Mouse (Mus musculus): Measurements from ENCODE around the gene Hist1h2bl. TPM values are rescaled to one million over a fixed set of nuclear protein-coding genes. Genes with fewer than 3 reads are reported as not detected.
A peak's percentile ranks its signal among the peaks of the same experiment; 100 is the strongest.

Hist1h2bl gene
- polyA plus RNA-seq, 1 experiment from 2014 or later: not detected

DNA sequence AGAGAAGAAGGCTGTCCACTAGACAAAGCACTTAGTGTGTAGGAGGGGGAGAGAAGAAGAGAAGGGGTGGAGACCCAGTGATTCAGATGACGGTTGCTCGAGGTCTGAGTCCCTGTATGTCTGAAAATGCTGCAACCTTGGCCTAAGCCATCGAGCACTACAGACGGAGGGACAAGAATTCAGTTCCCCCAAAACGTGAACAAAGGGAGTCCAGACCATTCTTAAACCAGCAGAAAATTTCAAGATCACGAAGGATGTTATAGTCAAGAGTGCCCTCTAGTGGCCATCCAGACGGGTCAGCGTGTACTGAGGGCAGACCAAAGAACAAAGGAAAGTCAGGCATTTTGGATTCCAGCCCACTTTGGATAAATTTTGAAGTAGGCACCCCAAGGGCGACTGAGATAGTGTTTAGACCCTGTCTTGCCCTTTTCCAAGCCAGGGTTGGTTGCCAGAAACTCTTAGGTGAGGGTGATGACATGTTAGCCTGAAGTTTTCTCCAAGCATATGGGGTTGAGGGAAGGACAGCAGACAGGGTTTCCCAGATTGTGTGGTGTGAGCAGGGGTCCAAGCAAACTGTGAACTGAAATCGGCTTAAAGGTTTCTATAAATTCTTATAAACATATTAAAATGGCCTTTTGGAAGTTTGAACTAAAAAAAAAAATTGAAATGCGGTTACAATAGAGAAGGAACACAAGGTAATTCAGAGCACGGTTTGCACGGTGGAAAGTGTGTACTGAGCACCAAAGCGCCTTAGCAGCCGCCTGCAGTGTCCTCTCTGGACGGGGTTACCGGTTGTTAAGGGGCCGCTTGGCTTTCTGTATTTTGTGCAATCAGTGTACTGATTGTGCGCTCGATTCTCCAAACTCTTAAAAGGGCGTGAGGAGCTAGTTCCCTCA, 18.3 kb upstream of the Hist1h2bl start:
- H3K4me3 ChIP-seq (ENCODE audit: low read depth, low read length): peak overlapping the region; percentile 47
- peak; percentile 95 for DNase-seq (ENCODE audit: low spot score)
- H3K27ac ChIP-seq (ENCODE audit: low read length): 0 out of 2 replicates have a peak overlapping the region, but pooled peaks have one; percentile 4
- no peaks in the 10 kb centered on the region for H3K4me1 ChIP-seq (ENCODE audit: insufficient read depth, low read depth, low read length)
- TF ChIP-seq EP300 (IDR thresholded peaks at IDR 0.05) (no peak), CTCF (IDR thresholded peaks at IDR 0.05) (peak; percentile 92)
- no peak overlapping the region; the same call in 1 of the 2 replicates for H3K9ac ChIP-seq (replicated peaks; ENCODE audit: low read depth)
- peak; percentile 81 for ATAC-seq
- peak overlapping the region; percentile 61 for H3K4me2 ChIP-seq (replicated peaks; ENCODE audit: low read depth, low read length)
- no peaks in the 10 kb centered on the region for H3K36me3 ChIP-seq (ENCODE audit: insufficient read depth, low read length)
- H3K9me3 ChIP-seq (ENCODE audit: low read length): no peaks in the 10 kb centered on the region
- H3K27me3 ChIP-seq (replicated peaks; ENCODE audit: insufficient read depth, low read length): no peaks in the 10 kb centered on the region
- WGBS: 1% methylated on average over 21 of the region's 21 CpGs

DNA sequence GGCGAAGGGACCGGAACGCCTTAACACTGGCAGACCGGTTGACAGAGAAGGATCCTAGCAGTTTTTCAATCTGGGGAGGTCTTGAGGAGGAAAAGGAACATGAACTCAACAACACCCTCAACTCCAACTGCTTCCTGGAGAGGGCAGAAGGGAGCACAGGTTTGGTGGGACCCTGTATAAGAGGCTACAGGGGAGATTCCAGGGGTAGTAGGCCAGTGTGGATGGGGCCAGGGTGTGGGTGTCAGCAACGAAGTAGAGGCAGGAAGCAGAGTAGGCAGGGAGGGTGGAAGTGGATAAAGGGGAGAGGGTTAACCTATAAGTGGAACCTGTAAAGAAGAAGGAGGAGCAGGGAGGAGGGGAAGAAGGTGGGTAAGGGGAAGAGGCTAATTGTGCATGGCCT, 17.5 kb upstream of the Hist1h2bl start:
- H3K4me1 ChIP-seq (ENCODE audit: insufficient read depth, low read depth, low read length): no peaks in the 10 kb centered on the region
- H3K27me3 ChIP-seq (replicated peaks; ENCODE audit: insufficient read depth, low read length): no peaks in the 10 kb centered on the region
- peak; percentile 18; the same call in 1 of the 2 replicates for TF ChIP-seq CTCF (IDR thresholded peaks at IDR 0.05)
- TF ChIP-seq EP300 (IDR thresholded peaks at IDR 0.05): no peak
- no peak overlapping the region for H3K4me3 ChIP-seq (ENCODE audit: low read depth, low read length)
- H3K27ac ChIP-seq (ENCODE audit: low read length): no peak overlapping the region
- WGBS: 77% methylated on average over 5 of the region's 5 CpGs
- H3K9me3 ChIP-seq (ENCODE audit: low read length): no peaks in the 10 kb centered on the region
- DNase-seq (ENCODE audit: low spot score) (no peak), ATAC-seq (no peak)
- no peak overlapping the region for H3K4me2 ChIP-seq (replicated peaks; ENCODE audit: low read depth, low read length)
- H3K36me3 ChIP-seq (ENCODE audit: insufficient read depth, low read length): no peaks in the 10 kb centered on the region
- H3K9ac ChIP-seq (replicated peaks; ENCODE audit: low read depth): no peak overlapping the region

DNA sequence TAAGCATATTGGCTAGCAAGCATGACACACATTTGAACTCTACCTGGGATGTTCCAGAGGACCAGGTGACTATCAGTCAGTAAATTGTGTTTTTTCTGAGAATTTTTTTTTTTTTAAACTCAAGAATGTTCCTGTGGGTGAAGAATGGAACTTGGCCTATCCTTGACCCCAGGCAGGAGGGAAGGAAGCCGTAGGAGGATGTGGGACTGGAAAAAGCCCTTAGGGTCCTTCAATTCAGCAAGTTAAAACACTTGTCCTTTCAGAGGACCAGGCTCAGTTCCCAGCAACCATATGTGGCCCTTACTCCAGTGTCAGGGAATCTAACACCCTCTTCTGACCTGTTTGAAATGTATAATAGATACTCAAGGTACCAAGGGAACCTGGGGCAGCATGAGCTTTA, 13.6 kb upstream of the Hist1h2bl start:
- no peaks in the 10 kb centered on the region for H3K36me3 ChIP-seq (ENCODE audit: insufficient read depth, low read length)
- no peak overlapping the region for H3K27ac ChIP-seq (ENCODE audit: low read length)
- 40% methylated on average over 1 of the region's 1 CpGs for WGBS
- no peaks in the 10 kb centered on the region for H3K27me3 ChIP-seq (replicated peaks; ENCODE audit: insufficient read depth, low read length)
- no peaks in the 10 kb centered on the region for H3K9me3 ChIP-seq (ENCODE audit: low read length)
- no peak overlapping the region for H3K4me2 ChIP-seq (replicated peaks; ENCODE audit: low read depth, low read length)
- no peak for ATAC-seq
- no peak for TF ChIP-seq CTCF (IDR thresholded peaks at IDR 0.05)
- no peak for TF ChIP-seq EP300 (IDR thresholded peaks at IDR 0.05)
- no peak for DNase-seq (ENCODE audit: low spot score)
- H3K4me3 ChIP-seq (ENCODE audit: low read depth, low read length): no peak overlapping the region
- no peaks in the 10 kb centered on the region for H3K4me1 ChIP-seq (ENCODE audit: insufficient read depth, low read depth, low read length)
- no peak overlapping the region for H3K9ac ChIP-seq (replicated peaks; ENCODE audit: low read depth)

DNA sequence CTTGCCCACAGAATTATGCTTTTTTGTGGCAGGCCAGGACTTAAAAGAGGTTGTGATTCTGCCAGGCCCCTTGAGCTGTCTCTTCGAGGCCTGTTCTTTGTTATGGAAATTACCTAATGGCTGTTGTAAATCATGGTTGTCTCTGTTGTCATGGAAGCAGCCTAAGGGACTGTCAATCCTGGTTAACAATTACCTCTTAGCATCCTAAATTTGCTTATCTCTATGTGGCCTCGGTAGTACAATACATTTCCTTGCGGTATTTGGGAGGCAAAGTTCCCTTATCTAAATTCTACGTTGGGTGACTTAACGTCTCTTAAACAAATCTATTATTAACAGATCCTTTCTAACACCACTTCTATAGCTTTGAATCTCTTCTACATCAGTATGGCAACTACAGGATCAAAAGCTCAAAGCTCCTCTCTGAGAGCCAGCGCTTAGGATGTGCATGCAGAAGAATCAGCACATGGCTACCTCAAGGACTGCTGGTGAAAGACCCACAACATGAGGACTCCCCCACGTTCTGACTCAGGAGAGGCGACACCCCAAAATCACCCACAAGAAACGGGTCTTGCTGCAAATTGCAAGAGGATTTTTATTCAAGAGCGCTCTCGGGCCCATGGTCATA, 12.1 kb upstream of the Hist1h2bl start:
- Histone ChIP-seq H3K4me2 (replicated peaks; ENCODE audit: low read depth, low read length) (no peak overlapping the region), H3K27me3 (replicated peaks; ENCODE audit: insufficient read depth, low read length) (no peaks in the 10 kb centered on the region), H3K9me3 (ENCODE audit: low read length) (no peaks in the 10 kb centered on the region), H3K36me3 (ENCODE audit: insufficient read depth, low read length) (no peaks in the 10 kb centered on the region), H3K4me1 (ENCODE audit: insufficient read depth, low read depth, low read length) (no peaks in the 10 kb centered on the region), H3K4me3 (ENCODE audit: low read depth, low read length) (no peak overlapping the region), H3K9ac (replicated peaks; ENCODE audit: low read depth) (no peak overlapping the region), H3K27ac (ENCODE audit: low read length) (no peak overlapping the region)
- TF ChIP-seq EP300 (IDR thresholded peaks at IDR 0.05): no peak
- TF ChIP-seq CTCF (IDR thresholded peaks at IDR 0.05): no peak
- ATAC-seq (no peak), DNase-seq (ENCODE audit: low spot score) (no peak)
- WGBS: 39% methylated on average over 9 of the region's 11 CpGs

DNA sequence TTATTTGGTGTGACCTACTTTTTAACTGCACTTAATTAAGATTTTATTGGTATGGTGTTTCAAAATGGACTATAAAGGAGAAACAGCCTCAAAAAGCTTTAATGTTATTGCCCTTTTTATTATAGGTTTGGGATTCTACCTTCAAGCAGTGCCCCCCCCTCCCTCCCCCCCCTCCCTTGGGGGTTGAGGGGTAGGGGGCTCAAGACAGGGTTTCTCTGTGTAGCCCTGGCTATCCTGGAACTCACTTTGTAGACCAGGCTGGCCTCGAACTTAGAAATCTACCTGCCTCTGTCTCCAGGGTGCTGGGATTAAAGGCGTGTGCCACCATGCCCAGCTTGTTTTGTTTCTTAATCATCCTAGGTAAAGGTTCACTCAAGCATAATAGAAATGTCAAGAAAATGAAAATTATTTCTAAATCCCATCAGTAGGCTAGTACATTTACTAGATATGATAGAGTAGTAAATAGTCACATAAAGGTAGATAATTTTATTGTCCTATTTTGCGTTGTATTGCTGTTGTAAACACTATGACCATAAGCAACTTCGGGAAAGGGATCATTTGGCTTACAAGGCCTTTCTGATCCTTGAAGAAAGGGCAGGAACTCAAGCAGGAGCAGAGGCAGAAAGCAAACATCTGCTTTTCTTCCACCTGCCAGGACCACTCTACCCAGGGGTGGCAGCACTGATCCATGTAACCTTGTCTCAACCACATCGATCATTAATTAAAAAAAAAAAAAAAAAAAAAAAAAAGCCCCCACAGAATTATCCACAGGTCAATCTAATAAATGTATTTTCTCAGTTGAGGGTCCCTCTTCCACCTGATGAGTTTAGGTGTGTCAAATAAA, 7.3 kb upstream of the Hist1h2bl start:
- DNase-seq (ENCODE audit: low spot score) (no peak), ATAC-seq (no peak)
- H3K36me3 ChIP-seq (ENCODE audit: insufficient read depth, low read length): no peaks in the 10 kb centered on the region
- no peak overlapping the region for H3K4me2 ChIP-seq (replicated peaks; ENCODE audit: low read depth, low read length)
- H3K9me3 ChIP-seq (ENCODE audit: low read length): no peaks in the 10 kb centered on the region
- WGBS: 31% methylated on average over 5 of the region's 5 CpGs
- no peak overlapping the region for H3K4me3 ChIP-seq (ENCODE audit: low read depth, low read length)
- TF ChIP-seq CTCF (IDR thresholded peaks at IDR 0.05) (no peak), EP300 (IDR thresholded peaks at IDR 0.05) (no peak)
- no peaks in the 10 kb centered on the region for H3K27me3 ChIP-seq (replicated peaks; ENCODE audit: insufficient read depth, low read length)
- no peak overlapping the region for H3K27ac ChIP-seq (ENCODE audit: low read length)
- no peak overlapping the region for H3K9ac ChIP-seq (replicated peaks; ENCODE audit: low read depth)
- peaks cover 2% of the 10 kb centered on the region; the same call in 1 of the 2 replicates for H3K4me1 ChIP-seq (ENCODE audit: insufficient read depth, low read depth, low read length)

Data from lung, postnatal 0 days (tissue).